Mouse (Mus musculus) ES-CJ7 (cell line): Measurements from ENCODE around the gene 1190005I06Rik.
"Not testable (repeated sequence)": the region's sequence is repeated elsewhere in the genome, so short reads cannot be mapped to it uniquely, and the experiment has no call there.

Source experiments
- DNase-seq: peaks from one replicate; pipeline ENCODE4 v3.0.0; 2011; ENCODE audit warnings: low read depth, low spot score

1190005I06Rik gene

DNA sequence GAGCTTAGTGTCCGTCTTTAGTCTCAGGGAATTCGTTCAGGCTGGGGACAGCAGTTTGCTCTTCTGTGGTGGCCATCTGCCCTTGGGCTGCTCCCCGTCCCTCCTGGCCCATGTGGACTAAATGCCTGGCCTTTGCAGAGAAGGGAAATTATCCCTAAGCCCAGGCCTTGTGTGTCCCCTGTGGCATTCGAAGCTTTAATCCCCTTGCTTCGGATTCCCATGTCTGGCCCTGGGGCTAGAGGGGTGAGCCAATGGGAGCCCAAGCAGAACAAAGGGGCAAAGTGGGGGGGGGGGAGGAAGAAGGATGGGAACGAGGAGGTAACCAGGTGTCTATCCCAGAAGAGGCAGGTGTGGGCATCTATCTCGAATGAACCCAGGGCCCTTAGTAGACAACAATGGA, at the start of gene 1190005I06Rik:
Gene 1190005I06Rik (minus strand): TSS at position 101 of the 400 bp plus-strand sequence.
- DNase-seq: no peak

DNA sequence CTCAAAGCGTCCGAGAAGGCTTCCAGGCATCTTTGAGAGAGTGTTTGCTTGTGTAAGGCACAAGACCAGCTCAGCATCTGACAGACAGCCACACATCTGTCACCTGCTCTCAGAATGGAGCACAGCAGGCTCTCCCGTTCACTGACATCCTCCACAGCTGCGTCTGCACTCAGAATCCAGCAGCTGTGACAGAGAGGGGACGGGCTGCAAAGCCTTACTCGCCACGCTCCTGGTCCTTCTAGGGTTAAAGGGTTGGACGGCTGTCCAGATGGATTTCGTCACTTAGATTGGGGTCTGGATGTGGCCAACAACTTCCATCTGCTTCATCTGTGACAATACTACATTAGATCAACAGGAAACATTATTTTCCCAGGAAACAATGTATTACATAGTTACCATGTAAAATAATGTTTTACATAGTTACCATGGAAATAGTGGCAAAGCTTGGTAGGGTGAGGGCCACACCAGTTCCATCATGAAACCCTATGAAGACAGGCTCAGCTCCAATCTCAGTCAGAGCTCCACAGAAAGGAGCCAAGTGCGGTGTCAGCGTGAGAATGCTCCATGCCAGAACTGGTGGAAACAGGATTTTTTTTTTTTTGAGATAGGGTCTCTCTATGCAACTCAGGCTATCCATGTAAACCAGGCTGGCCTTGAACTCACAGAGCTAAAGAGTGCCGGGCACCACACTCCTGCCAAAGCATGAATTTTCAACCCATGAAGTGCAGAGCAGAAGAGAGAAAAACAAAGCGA, 49.1 kb upstream of the 1190005I06Rik start:
- DNase-seq: no peak

DNA sequence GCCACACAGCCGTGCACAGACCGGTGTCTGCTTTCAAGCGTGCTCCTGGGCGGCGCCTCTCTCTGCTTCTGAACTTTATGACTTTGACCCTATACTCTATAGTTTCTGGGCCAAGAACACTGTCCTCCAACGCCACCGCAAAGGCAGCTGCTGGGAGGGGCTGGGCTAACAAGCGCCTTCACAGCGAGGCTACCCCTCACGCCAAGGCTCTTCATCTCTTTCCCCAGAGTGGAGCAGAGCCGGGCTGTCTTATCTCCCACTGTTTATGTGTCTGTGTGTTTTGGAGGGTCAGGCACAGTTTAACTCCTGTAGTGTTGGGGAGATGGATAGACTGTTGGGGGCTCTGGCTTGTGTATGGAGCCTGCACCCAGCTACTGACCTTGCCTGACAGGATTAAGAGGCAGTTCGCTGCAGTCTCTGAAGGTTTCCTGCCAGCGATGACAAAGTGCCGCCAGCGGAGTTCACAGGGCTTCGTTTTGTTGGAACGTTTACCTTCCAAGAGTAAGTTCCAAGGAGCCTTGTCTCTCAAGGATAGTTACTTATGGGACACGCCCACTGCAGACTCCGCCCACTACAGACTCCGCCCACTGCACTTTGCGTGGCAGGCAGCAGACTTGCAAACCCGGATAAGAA, 46.5 kb upstream of the 1190005I06Rik start:
- DNase-seq: peak; percentile 91

DNA sequence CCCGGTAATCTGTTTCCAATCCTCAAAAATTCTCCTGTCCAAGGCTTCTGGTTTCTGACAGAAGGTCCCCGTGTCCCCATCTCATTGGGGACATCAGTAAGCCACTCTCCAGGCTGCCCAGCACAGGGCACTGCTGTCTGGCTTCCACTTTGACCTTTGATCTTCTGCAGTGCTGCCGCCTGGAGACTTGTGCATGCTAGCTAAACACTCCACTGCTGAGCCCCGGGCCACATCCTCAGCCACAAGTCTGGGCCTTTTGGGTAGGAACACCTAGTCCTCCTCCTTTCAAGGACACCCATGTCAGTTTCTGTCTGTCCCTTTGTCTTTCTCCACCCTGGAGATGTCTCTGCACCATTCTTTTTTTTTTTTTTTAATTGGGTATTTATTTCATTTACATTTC, 45.5 kb upstream of the 1190005I06Rik start:
- DNase-seq: no peak

DNA sequence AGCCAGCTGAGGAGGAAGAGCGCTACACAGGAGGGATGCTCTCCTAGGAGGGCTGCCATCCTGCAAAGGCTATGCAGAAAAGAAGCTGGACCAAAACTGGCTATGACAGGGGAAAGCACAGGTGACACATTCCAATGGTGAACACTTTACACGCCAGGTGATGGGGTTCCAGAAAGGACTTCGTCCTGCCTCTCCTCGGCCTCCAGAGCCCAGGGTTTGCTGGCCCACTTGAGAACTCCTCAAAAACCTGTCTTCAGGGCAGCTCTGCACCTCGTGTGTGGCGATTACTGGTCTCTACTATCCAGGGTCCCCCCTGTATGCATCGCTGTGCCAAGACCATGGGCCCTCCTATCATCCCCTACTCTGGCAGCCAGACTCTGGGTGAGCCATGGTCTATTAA, 41.1 kb upstream of the 1190005I06Rik start:
- no peak for DNase-seq

DNA sequence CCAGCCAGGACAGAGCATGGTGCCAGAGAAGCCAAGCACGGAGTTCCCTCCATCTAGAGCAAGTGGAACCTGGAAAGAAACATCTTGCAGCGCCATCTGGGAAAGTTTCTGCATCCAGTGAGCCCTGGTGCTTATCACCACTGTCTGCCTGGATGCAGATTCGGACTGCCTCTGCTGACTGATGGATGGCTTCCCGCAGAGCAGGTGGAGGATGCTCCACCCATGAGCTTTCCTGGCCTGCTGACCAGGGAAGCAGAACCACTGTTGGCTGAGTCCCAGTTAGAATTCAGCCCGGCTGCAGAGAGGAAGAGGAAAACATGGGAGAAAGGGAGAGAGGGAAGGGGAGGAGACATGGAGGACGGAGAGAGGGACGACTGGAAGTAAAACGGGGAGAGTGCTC, 40.4 kb upstream of the 1190005I06Rik start:
- no peak for DNase-seq

DNA sequence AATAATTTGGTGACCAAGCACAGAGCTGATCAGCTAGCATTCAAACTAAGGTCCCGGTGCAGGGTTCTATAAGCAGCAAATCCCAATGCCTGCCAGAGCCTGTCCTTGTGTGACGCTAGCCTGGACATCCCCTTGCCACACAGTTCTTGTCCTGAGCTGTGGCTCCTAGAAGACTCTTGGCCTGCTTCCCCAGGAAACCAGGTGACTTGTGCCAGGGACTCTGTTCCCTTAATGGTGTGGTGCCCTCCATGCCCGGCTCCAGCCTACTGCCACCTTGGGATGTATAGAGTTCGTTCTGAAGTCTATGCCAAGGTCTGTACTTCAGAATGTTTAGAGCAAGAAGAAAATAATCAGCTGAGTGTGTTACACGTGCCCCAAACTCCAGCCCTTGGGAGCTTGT, 39.1 kb upstream of the 1190005I06Rik start:
- no peak for DNase-seq

DNA sequence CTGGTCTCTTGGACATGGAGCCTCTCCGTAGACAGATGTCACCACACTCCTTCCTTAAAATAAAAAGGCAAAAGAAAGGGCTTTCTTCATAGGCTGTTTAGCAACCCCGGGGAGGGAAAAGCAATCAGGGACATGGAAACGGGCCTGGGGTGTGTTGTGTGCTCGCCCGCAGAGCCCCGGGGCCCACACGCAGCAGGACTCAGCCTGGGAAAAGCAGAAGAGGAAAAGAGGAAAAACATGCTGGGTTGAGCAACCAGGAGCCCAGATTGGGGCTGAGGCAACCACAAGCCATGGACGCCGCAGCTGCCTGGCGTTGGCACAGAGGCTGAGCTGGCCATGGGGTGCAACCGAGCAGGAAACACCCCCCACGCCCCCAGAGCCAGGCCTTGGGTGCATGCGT, 38.6 kb upstream of the 1190005I06Rik start:
- DNase-seq: no peak

DNA sequence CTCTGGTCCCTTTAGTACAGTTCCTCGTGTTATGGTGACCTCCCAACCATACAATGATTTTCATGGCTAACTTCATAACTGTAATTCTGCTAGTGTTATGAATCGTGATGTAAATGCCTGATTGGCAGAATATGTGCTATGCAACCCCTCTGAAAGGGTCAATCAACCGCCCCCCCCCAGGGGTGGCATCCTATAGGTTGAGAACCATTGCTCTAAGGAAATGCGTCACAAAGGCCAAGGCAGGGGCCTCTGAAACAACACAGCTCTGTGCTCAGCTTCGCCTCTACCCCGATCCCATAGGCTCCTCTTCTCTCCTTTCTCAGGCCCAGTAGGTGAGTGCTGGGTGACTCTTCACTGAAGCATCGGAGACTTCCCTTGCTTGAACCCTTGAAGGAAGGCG, 38.2 kb upstream of the 1190005I06Rik start:
- DNase-seq: no peak

DNA sequence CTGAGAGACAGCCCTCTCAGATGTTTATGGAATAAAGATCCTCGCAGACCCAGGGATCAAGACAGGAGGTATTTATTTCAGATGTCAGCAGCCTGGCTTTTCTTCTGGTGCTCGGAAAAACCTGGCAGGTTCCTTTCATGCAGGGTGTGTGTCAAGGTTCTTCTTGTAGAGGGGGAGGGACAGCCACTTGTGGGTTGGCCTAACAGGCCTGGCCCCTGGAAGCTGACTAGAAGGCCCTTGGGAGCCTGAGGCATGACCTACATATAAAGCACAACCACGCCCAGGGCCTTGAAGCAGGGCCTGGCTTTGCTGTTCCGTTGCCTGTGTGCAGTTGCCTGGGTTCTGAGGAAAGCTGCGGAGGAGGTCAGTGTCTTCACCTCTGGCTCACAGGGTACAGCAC, 37.7 kb upstream of the 1190005I06Rik start:
- no peak for DNase-seq

DNA sequence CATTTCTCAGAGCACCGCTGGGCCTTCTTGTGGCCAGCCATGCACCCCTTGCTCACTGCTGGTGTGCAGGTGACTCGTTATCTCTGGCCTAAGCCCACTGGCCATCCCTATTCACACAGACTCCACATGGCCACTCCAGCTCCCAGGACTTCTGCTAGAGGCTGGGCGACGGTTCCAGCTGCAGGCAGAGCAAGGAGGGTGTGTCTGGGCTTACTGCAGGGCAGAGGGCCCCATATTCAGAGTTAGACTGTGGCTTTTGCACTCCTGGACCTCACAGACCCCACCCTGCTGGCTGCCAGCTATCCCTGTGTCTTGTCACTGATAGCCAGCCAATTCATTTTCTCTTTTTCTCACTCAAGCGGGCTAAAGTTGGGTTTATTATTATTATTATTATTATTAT, 36.6 kb upstream of the 1190005I06Rik start:
- no peak for DNase-seq

DNA sequence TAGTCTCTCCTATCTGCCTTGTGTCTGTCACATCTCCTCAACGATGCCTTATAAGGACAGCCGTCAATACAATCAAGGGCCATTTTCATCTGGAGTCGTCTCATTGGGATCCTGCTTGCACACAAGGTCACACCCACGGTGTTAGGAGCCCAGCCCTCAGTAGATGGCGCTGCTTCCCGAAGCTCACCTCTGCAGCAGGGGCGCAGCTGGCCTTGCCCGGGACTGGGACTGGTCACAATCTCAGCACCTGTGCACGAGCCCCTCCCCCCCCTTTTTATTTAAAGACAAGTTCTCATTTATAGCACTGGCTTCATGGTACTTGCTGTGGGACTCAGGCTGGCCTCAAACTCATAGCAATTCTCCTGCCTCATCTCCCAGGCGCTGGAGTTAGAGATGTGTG, 36.2 kb upstream of the 1190005I06Rik start:
- DNase-seq: peak; percentile 86

DNA sequence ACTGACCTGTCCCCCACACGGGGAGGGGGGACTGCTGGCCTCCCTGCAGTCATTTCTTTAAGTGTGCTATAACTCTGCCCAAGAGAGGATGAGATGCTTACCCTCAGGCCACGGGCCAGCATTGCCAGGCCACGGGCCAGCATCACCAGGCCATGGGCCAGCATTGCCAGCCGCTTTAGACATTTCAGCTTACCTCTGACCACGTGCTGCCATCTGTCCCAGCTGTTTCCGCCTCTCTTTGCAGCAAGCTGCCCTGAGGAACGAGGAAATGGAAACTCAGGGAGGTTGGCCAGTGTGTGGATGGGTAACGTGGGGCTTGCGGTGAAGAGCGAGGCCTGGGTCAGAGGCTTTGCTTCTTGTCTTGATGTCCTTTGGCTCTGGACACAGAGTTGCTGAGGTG, 33.7 kb upstream of the 1190005I06Rik start:
- no peak for DNase-seq

DNA sequence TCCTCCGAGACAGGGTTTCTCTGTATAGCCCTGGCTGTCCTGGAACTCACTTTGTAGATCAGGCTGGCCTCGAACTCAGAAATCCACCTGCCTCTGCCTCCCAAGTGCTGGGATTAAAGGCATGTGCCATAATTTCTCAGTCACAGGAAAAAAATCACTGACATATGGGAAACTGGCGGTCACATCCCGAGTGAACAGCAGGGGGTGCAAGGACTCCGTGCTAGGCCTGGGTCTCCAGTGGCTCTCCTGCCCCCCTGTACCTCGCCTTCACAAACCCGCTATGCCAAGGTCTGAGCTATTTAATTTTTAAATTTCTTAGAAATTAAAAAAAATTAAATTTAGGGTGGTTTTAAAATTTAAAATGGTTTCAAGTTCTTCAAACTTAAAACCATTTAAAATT, 33.0 kb upstream of the 1190005I06Rik start:
- DNase-seq: not testable (repeated sequence)

DNA sequence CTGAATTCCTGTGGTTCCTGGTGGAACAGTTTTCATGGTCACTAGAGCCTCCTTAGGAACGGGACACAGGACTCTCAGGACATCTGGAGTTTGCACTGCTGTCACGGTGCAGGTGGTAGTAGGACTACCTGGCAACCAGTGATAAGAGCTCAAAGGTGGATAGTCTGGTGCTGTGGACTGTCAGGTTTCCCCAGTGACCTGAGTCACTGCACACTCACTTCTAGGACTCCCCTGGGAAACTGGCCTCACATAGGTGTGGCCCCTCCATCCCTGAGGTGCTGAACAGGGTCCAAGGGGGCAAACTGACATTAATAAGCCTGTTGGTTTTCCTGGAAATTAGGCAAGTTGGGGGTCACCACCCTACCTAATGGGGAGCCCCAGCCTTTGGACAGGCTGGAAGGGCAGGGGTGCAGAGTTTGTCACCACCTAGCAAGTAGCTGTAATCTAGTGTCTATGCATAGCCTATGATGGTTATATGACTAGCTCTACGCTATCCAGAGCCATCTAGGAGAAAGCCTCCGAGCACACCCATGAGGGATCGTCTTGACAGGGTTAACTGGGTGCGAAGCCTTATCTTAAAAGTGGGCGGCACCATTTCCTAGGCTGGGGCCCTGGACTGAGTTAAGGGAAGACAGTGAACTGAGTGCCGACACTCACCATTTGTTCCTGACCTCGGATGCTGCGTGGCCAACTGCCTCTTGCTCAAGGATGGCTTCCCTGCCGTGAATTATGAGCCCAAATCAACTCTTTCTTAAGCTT, 32.4 kb upstream of the 1190005I06Rik start:
- no peak for DNase-seq

DNA sequence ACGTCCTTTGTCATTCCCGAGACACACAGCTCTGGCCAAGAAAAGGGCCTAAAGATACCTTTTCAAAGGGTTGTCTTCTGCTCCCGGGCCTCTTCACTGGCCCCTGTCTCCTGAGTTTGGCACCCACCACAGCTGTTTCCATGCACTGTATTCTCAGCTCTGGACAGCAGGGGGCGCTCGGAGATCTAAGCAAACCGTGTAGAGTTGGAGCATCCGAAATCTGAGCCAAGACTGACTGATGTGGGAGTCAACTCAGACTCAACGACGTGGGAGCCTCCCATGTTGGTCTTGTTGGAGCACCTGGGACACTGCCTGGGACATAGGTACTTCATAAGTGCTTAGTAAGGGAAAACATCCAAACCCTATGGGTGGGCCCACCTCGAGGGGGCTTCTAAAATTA, 31.0 kb upstream of the 1190005I06Rik start:
- peak; percentile 92 for DNase-seq

DNA sequence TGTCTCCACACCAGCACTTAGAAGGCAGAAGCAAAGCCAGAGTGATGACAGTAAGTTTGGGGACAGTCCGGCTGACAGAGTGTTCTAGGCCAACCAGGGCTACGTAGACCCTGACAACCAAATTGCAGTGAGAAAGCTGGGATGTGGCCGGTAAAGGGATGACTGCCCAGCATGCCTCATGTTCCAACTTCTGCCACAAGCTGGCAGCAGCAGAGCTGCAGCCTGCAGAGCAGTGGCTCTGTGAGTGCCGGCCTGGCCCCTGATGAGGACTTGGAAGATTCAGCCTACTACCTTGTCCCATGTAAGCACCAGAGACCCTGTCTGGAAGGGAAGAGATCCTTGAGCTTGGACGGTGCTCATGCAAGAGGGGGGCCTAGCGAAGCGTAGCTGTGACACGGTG, 28.3 kb upstream of the 1190005I06Rik start:
- DNase-seq: peak; percentile 41

DNA sequence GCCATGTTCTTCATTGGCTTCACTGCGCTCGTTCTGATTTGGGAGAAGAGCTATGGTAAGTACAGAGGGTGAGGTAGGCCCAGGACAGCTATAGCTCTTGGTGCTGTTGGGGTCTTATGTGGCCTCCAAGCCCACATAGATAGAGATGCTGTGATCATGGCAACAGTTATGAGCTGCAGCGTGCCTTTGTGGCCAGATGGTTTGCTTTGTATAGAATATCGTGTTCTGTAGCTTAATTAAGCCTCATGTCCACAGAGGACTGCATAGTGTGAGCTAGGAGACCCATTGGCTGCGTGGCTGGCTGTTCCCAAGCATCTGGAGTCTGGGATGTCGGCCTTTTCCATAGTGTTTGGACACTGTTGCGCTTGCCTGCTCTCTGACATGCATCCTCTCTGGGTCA, 25.9 kb upstream of the 1190005I06Rik start:
- no peak for DNase-seq

DNA sequence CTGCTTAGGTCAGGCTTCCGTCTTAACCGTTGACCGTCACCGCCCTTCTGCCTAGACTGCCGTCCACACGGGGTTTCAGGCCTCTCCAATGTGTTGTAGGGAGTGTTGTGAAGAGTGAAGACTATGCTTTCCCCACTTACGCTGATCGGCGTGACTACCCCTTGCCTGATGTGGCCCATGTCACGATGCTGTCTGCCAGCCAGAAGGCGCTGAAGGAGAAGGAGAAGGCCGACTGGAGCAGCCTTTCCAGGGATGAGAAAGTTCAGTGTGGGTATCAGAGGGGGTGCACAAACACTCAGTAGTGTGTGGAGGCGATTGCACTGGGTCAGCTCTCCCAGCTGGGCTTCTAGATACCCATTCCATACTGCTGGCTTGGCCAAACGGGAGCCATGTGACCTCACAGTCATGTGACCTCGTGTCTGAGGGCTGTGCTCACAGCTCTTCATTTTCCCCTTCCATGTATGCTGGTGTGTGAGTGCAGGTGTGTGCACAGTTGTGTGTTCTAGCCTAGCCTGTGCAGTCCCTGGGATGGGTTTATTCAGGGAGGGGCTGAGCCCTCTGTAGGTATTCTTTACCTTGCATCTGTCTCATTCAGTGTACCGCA, 25.3 kb upstream of the 1190005I06Rik start:
- DNase-seq: peak; percentile 48

DNA sequence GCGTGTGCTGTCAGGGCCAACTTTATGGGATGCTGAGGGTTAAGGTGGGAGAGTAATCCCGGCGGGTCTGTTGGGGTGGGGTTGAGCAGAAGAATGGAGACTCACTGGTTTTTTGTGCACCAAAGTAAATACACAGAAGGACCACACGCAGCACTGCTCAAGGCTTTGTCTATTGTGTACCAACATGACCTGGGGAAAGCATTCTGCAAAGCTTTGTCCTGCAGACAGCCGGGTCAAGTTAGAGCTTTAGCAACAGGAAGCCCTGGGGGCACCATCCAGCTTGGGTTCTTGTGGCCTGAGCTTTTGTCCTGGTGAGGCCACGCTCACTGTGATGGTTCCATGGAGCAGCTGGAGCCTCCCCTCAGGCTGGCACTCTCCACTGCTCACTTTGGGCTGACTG, 24.3 kb upstream of the 1190005I06Rik start:
- peak; percentile 75 for DNase-seq

DNA sequence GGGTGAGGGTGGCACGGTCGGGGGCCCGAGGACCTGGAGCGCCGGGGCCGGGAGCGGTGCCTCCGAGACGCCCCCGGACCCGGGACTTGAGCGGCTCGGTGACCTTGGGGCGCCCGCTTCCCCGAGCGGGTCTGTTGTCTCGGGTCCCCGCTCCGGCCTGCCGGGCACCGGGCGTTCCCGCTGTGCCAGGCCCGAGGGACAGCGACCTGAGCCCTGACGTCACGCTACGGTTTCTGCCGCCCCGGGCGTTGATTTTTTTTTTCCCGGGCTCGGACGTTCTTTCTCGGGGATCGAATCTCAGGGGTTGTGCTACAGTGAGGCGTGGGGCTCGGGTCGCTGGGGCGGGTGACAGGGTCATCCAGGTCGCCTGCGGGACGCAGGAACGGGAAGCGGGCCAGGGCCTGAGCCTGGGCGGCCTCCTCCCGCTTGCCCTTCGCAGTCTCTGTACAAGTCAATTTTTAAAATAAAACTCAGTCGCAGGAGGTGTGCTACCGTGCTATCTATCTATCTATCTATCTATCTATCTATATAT, 21.0 kb upstream of the 1190005I06Rik start, which contains the start of gene Emc8:
Gene Emc8 (minus strand): TSS at position 200 of the 532 bp plus-strand sequence.
- no peak for DNase-seq
